Comparison of ENCODE assay signal across 8 mouse cellular contexts in the genomic region with DNA sequence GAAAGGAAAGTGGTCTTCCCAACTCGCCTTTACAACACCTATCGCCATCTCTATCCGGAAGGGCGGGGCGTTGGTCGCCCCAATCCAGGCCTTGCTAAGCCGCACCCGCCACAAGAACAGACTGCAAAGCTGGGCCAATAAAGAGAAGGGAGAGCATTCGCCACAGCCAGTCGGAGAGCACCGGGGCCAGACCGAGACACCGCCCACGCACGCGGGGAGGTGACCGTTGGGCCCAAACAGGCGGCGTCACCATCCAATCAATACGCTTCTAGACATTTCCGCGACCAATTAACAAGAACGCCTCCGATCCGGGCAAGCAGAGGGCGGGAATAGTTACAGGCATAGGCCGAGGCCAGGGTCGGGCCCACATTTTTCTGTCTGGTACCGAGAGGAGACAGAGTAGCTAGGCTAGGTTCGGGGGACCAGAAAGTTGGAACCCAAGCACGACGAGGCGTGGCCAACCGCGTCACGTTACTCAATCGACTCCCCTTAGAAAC. TPM values are rescaled to one million over a fixed set of nuclear protein-coding genes. Genes with fewer than 3 reads are reported as not detected.
A peak's percentile ranks its signal among the peaks of the same experiment; 100 is the strongest.
DNase-seq lines count a peak whose midpoint lies in the region; ATAC-seq and TF ChIP-seq lines count a peak whose summit lies in the region.

No protein-coding gene starts in this region.

- 0% methylated on average over 37 of the region's 37 CpGs for WGBS in forebrain, embryonic 12.5 days
- under 1% methylated on average over 37 of the region's 37 CpGs for WGBS in heart, postnatal 0 days
- WGBS in liver, embryonic 16.5 days (ENCODE audit: insufficient replicate concordance) = 0% methylated on average over 37 of the region's 37 CpGs
- WGBS in neural tube, embryonic 13.5 days = 0% methylated on average over 37 of the region's 37 CpGs

- TF ChIP-seq POLR2A in testis, adult 2 months (IDR thresholded peaks at IDR 0.05; ENCODE audit: control insufficient read depth, low read depth, low read length) = peak; percentile 63

- ATAC-seq in forebrain, embryonic 12.5 days (ENCODE audit: low FRiP score) = peak; percentile 95
- ATAC-seq in heart, postnatal 0 days (ENCODE audit: insufficient read depth, low read depth) = peak; percentile 91
- ATAC-seq in liver, embryonic 16.5 days (ENCODE audit: low read depth) = peak; percentile 91
- ATAC-seq in neural tube, embryonic 13.5 days (ENCODE audit: low read depth) = peak; percentile 96

- peak overlapping the region; percentile 97 for H3K4me3 ChIP-seq in E14TG2a.4 (replicated peaks; ENCODE audit: low read length)
- H3K4me3 ChIP-seq in forebrain, embryonic 12.5 days (replicated peaks) = peak overlapping the region; percentile 86
- H3K4me3 ChIP-seq in heart, postnatal 0 days (ENCODE audit: low read depth, low read length) = peak overlapping the region; percentile 74
- H3K4me3 ChIP-seq in liver, embryonic 16.5 days (ENCODE audit: low read depth, low read length) = peak overlapping the region; percentile 99
- peak overlapping the region; percentile 97 for H3K4me3 ChIP-seq in neural tube, embryonic 13.5 days
- H3K4me3 ChIP-seq in testis, adult 2 months (ENCODE audit: control insufficient read depth, low read depth, low read length) = peak overlapping the region; percentile 99

- peak; percentile 98 for DNase-seq in c-Kit-positive CD71-positive TER-119-positive erythroid progenitor cells, embryonic 14.5 days (ENCODE audit: low spot score)
- peak; percentile 99 for DNase-seq in heart, postnatal 0 days (ENCODE audit: low spot score)
- DNase-seq in kidney, postnatal 4 days = peak; percentile 96 to 98

- TF ChIP-seq CTCF in E14TG2a.4 (conservative IDR thresholded peaks at IDR 0.05; ENCODE audit: low read length) = no peak
- no peak for TF ChIP-seq CTCF in heart, postnatal 0 days (IDR thresholded peaks at IDR 0.05; ENCODE audit: low read depth)
- no peak for TF ChIP-seq CTCF in testis, adult 2 months (IDR thresholded peaks at IDR 0.05; ENCODE audit: control insufficient read depth, insufficient read depth, insufficient replicate concordance, low read depth, low read length)

- H3K27ac ChIP-seq in forebrain, embryonic 12.5 days = peak overlapping the region; percentile 93
- peak overlapping the region; percentile 97 for H3K27ac ChIP-seq in heart, postnatal 0 days (ENCODE audit: low read depth)
- peak overlapping the region; percentile 99 for H3K27ac ChIP-seq in liver, embryonic 16.5 days (ENCODE audit: low read length)
- H3K27ac ChIP-seq in neural tube, embryonic 13.5 days (replicated peaks) = peak overlapping the region; percentile 96
- H3K27ac ChIP-seq in testis, adult 2 months (ENCODE audit: control insufficient read depth, insufficient read depth, low read depth, low read length) = peak overlapping the region; percentile 99

- H3K4me2 ChIP-seq in forebrain, embryonic 12.5 days = peak overlapping the region; percentile 80
- peak overlapping the region; percentile 65 for H3K4me2 ChIP-seq in heart, postnatal 0 days (ENCODE audit: low read depth, low read length)
- H3K4me2 ChIP-seq in liver, embryonic 16.5 days (ENCODE audit: low read depth, low read length) = peak overlapping the region; percentile 96
- H3K4me2 ChIP-seq in neural tube, embryonic 13.5 days = peak overlapping the region; percentile 68

- peak overlapping the region; percentile 88 for H3K9ac ChIP-seq in forebrain, embryonic 12.5 days
- peak overlapping the region; percentile 80 for H3K9ac ChIP-seq in heart, postnatal 0 days (replicated peaks; ENCODE audit: low read depth, low read length)
- peak overlapping the region; percentile 100 for H3K9ac ChIP-seq in liver, embryonic 16.5 days (ENCODE audit: low read depth, low read length)
- H3K9ac ChIP-seq in neural tube, embryonic 13.5 days = peak overlapping the region; percentile 97

- no peaks in the 10 kb centered on the region for H3K27me3 ChIP-seq in E14TG2a.4 (ENCODE audit: insufficient read depth, low read length)
- no peaks in the 10 kb centered on the region for H3K27me3 ChIP-seq in forebrain, embryonic 12.5 days
- no peaks in the 10 kb centered on the region for H3K27me3 ChIP-seq in heart, postnatal 0 days (ENCODE audit: control insufficient read depth, insufficient read depth, low read length)
- H3K27me3 ChIP-seq in liver, embryonic 16.5 days (ENCODE audit: control insufficient read depth, insufficient read depth, low read depth, low read length) = no peaks in the 10 kb centered on the region
- no peaks in the 10 kb centered on the region for H3K27me3 ChIP-seq in neural tube, embryonic 13.5 days
- no peaks in the 10 kb centered on the region for H3K27me3 ChIP-seq in testis, adult 2 months (ENCODE audit: control insufficient read depth, insufficient read depth, low read length)

- H3K9me3 ChIP-seq in E14TG2a.4 (ENCODE audit: low read length) = no peaks in the 10 kb centered on the region
- no peaks in the 10 kb centered on the region for H3K9me3 ChIP-seq in forebrain, embryonic 12.5 days
- H3K9me3 ChIP-seq in heart, postnatal 0 days (replicated peaks; ENCODE audit: control insufficient read depth, low read length) = no peaks in the 10 kb centered on the region
- no peaks in the 10 kb centered on the region for H3K9me3 ChIP-seq in liver, embryonic 16.5 days (replicated peaks; ENCODE audit: control insufficient read depth, low read length)
- H3K9me3 ChIP-seq in neural tube, embryonic 13.5 days = no peaks in the 10 kb centered on the region

- no peak for TF ChIP-seq EP300 in heart, postnatal 0 days (IDR thresholded peaks at IDR 0.05; ENCODE audit: low read depth)

- H3K36me3 ChIP-seq in E14TG2a.4 (ENCODE audit: insufficient read depth, low read length) = peaks cover 31% of the 10 kb centered on the region
- peaks cover 15% of the 10 kb centered on the region; the same call in 1 of the 2 replicates for H3K36me3 ChIP-seq in forebrain, embryonic 12.5 days (replicated peaks)
- H3K36me3 ChIP-seq in heart, postnatal 0 days (replicated peaks; ENCODE audit: control insufficient read depth, insufficient read depth, low read length) = peaks cover 14% of the 10 kb centered on the region; the same call in 1 of the 2 replicates
- H3K36me3 ChIP-seq in liver, embryonic 16.5 days (ENCODE audit: control insufficient read depth, insufficient read depth) = peaks cover 16% of the 10 kb centered on the region
- H3K36me3 ChIP-seq in neural tube, embryonic 13.5 days = peaks cover 12% of the 10 kb centered on the region
- H3K36me3 ChIP-seq in testis, adult 2 months (ENCODE audit: control insufficient read depth, insufficient read depth, low read length) = no peaks in the 10 kb centered on the region; the same call in 1 of the 2 replicates

- peaks cover 65% of the 10 kb centered on the region for H3K4me1 ChIP-seq in E14TG2a.4 (replicated peaks; ENCODE audit: low read depth, low read length)
- H3K4me1 ChIP-seq in forebrain, embryonic 12.5 days = peaks cover 22% of the 10 kb centered on the region
- H3K4me1 ChIP-seq in heart, postnatal 0 days (ENCODE audit: control insufficient read depth, insufficient read depth) = peaks cover 14% of the 10 kb centered on the region
- peaks cover 28% of the 10 kb centered on the region for H3K4me1 ChIP-seq in liver, embryonic 16.5 days (ENCODE audit: control insufficient read depth, low read depth, low read length)
- H3K4me1 ChIP-seq in neural tube, embryonic 13.5 days (replicated peaks) = peaks cover 21% of the 10 kb centered on the region
- H3K4me1 ChIP-seq in testis, adult 2 months (ENCODE audit: control insufficient read depth, insufficient read depth, low read length) = peaks cover 9% of the 10 kb centered on the region

RNA-seq across cellular contexts. Expression of a gene that starts 0.5 kb away (rescaled TPM):
- polyA plus RNA-seq in forebrain, embryonic 12.5 days (2016; fragmentation: Nextera tagmentation; extraction: Ambion mirVana) = 83.9 and 92.1 TPM in 2 replicates
- total RNA-seq in heart, postnatal 0 days (2014; rRNA removed; ENCODE audit: low replicate concordance) = 54.7 and 85.6 TPM in 2 replicates
- 28.5 and 29.9 TPM in 2 replicates for polyA plus RNA-seq in heart, postnatal 0 days (2015; fragmentation: Nextera tagmentation; extraction: Ambion mirVana)
- polyA plus RNA-seq in liver, embryonic 16.5 days (2015; fragmentation: Nextera tagmentation; extraction: Ambion mirVana) = 29.4 and 31.2 TPM in 2 replicates
- 58.3 and 60.7 TPM in 2 replicates for polyA plus RNA-seq in neural tube, embryonic 13.5 days (2015; fragmentation: Nextera tagmentation; extraction: Ambion mirVana)
- 89.5 and 93.1 TPM in 2 replicates for polyA plus RNA-seq in testis, adult 2 months (2012; rRNA removed)

RNA-seq across cellular contexts. Expression of a gene that starts 27.3 kb away (rescaled TPM):
- polyA plus RNA-seq in forebrain, embryonic 12.5 days (2016; fragmentation: Nextera tagmentation; extraction: Ambion mirVana) = 6.0 and 7.8 TPM in 2 replicates
- 5.0 and 5.6 TPM in 2 replicates for total RNA-seq in heart, postnatal 0 days (2014; rRNA removed; ENCODE audit: low replicate concordance)
- 3.6 and 3.9 TPM in 2 replicates for polyA plus RNA-seq in heart, postnatal 0 days (2015; fragmentation: Nextera tagmentation; extraction: Ambion mirVana)
- 73.5 and 81.3 TPM in 2 replicates for polyA plus RNA-seq in liver, embryonic 16.5 days (2015; fragmentation: Nextera tagmentation; extraction: Ambion mirVana)
- polyA plus RNA-seq in neural tube, embryonic 13.5 days (2015; fragmentation: Nextera tagmentation; extraction: Ambion mirVana) = 3.2 and 3.7 TPM in 2 replicates
- polyA plus RNA-seq in testis, adult 2 months (2012; rRNA removed) = 16.7 TPM in 2 replicates

RNA-seq across cellular contexts. Expression of a gene that starts 48.2 kb away (rescaled TPM):
- 0.20 TPM in 1 of 2 replicates, not detected in the other for polyA plus RNA-seq in forebrain, embryonic 12.5 days (2016; fragmentation: Nextera tagmentation; extraction: Ambion mirVana)
- not detected in 2 replicates for total RNA-seq in heart, postnatal 0 days (2014; rRNA removed; ENCODE audit: low replicate concordance)
- not detected in 2 replicates for polyA plus RNA-seq in heart, postnatal 0 days (2015; fragmentation: Nextera tagmentation; extraction: Ambion mirVana)
- polyA plus RNA-seq in liver, embryonic 16.5 days (2015; fragmentation: Nextera tagmentation; extraction: Ambion mirVana) = not detected in 2 replicates
- polyA plus RNA-seq in neural tube, embryonic 13.5 days (2015; fragmentation: Nextera tagmentation; extraction: Ambion mirVana) = 0.15 TPM in 1 of 2 replicates, not detected in the other
- polyA plus RNA-seq in testis, adult 2 months (2012; rRNA removed) = not detected in 2 replicates

Comparison
In these comparisons a context has a peak if more than half of its experiments do, and no peak if none do; other contexts are left out.
1. Peak in every context shown above with its lines: DNase-seq, ATAC-seq, H3K4me3 ChIP-seq and H3K27ac ChIP-seq.